Mouse (Mus musculus) Muller cell, postnatal 12 days (primary cell): ENCODE results near the gene Rbfox1.

ENCODE experiments used
- DNase-seq: peaks from one replicate; pipeline ENCODE4 v3.0.0-alpha.2; 2015; ENCODE audit errors: inconsistent ontology term

Gene Rbfox1

GRCm38 (mm10) chr16:6212916-6213315 is 327.8 kb downstream of the Rbfox1 start:
- no peak for DNase-seq

- no peak for DNase-seq
These were observed 342.3 kb downstream of the Rbfox1 start for GRCm38 (mm10) chr16:6227449-6227848.

GRCm38 (mm10) chr16:6232966-6233365 is 347.8 kb downstream of the Rbfox1 start:
- no peak for DNase-seq

GRCm38 (mm10) chr16:6241393-6241792 is 356.2 kb downstream of the Rbfox1 start:
- no peak for DNase-seq

GRCm38 (mm10) chr16:6242468-6242867 is 357.3 kb downstream of the Rbfox1 start:
- DNase-seq, result no peak

GRCm38 (mm10) chr16:6247569-6247968 is 362.4 kb downstream of the Rbfox1 start:
- DNase-seq, result peak; percentile 86

- no peak for DNase-seq
These were observed 379.4 kb downstream of the Rbfox1 start for GRCm38 (mm10) chr16:6264557-6264956.

- no peak for DNase-seq
These were observed 380.5 kb downstream of the Rbfox1 start for GRCm38 (mm10) chr16:6265610-6266009.

GRCm38 (mm10) chr16:6271596-6272370 is 386.6 kb downstream of the Rbfox1 start:
- DNase-seq, result peak; percentile 81

GRCm38 (mm10) chr16:6283496-6283895 is 398.3 kb downstream of the Rbfox1 start:
- no peak for DNase-seq

- no peak for DNase-seq
These were observed 399.2 kb downstream of the Rbfox1 start for GRCm38 (mm10) chr16:6284317-6284716.

- no peak for DNase-seq
These were observed 402.5 kb downstream of the Rbfox1 start for GRCm38 (mm10) chr16:6287699-6288098.

GRCm38 (mm10) chr16:6300112-6300511 is 415.0 kb downstream of the Rbfox1 start:
- no peak for DNase-seq

GRCm38 (mm10) chr16:6303082-6303481 is 417.9 kb downstream of the Rbfox1 start:
- DNase-seq, result no peak

- no peak for DNase-seq
These were observed 424.8 kb downstream of the Rbfox1 start for GRCm38 (mm10) chr16:6309940-6310339.

- peak; percentile 14 for DNase-seq
These were observed 425.9 kb downstream of the Rbfox1 start for GRCm38 (mm10) chr16:6310744-6311678.

- no peak for DNase-seq
These were observed 428.5 kb downstream of the Rbfox1 start for GRCm38 (mm10) chr16:6313689-6314088.

GRCm38 (mm10) chr16:6324832-6325231 is 439.7 kb downstream of the Rbfox1 start:
- DNase-seq, result no peak

- DNase-seq, result no peak
These were observed 446.3 kb downstream of the Rbfox1 start for GRCm38 (mm10) chr16:6331400-6331939.

- no peak for DNase-seq
These were observed 448.1 kb downstream of the Rbfox1 start for GRCm38 (mm10) chr16:6333273-6333672.

GRCm38 (mm10) chr16:6348103-6348502 is 462.9 kb downstream of the Rbfox1 start:
- DNase-seq, result no peak

- DNase-seq, result peak; percentile 62
These were observed 463.6 kb downstream of the Rbfox1 start for GRCm38 (mm10) chr16:6348581-6349241.
